Mouse (Mus musculus): ENCODE data around the gene Rsc1a1.

GRCm38 (mm10) chr4:141641353-141641771 is 44.0 kb downstream of the Rsc1a1 start:
- no peak for TF ChIP-seq GATA1 (IDR thresholded peaks at IDR 0.05; ENCODE audit: borderline replicate concordance, low read length)
- TF ChIP-seq FLI1 (IDR thresholded peaks at IDR 0.05; ENCODE audit: low read length): no peak
